Mouse (Mus musculus): ENCODE measurements at regions not wholly inside any gene's neighbourhood (a gene's known extent, or its start where the extent isn't known, plus 50 kb on each side); places are given as distances from the start of the nearest gene placed in this dataset.

- Histone ChIP-seq H3K4me1 (peaks cover 52% of the 10 kb centered on the region), H3K27me3 (peaks cover 63% of the 10 kb centered on the region), H3K36me3 (no peaks in the 10 kb centered on the region), H3K4me2 (replicated peaks) (0 out of 2 replicates have a peak overlapping the region, but pooled peaks have one; percentile 3), H3K4me3 (no peak overlapping the region), H3K9ac (no peak overlapping the region), H3K27ac (peak overlapping the region; percentile 29; the same call in 1 of the 2 replicates), H3K9me3 (no peaks in the 10 kb centered on the region)
- peak; percentile 85 for ATAC-seq (ENCODE audit: low FRiP score, low read depth)
- WGBS = 14% methylated on average over 8 of the region's 8 CpGs
Measured at GRCm38 (mm10) chr4:154787190-154787589, 50.1 kb upstream of the Ttc34 start.
